Mouse (Mus musculus) sigmoid colon, adult 10 weeks (tissue): ENCODE results near the gene Thbs3. TPM values are rescaled to one million over a fixed set of nuclear protein-coding genes. Genes with fewer than 3 reads are reported as not detected.

Source experiments
- polyA plus RNA-seq: library from polyadenylated mRNA; stranded (reverse); fragments of 350-450 nt; fragmentation: Illumina TruSeq; extraction: RNeasy Lipid Tissue Mini Kit (QIAGEN cat#74804); gene quantifications from one replicate; pipeline ENCODE4 v1.2.3, GENCODE M21; 2014; ENCODE audit warnings: low read depth, low replicate concordance

The Thbs3 gene
- polyA plus RNA-seq: 1.5 TPM

DNA sequence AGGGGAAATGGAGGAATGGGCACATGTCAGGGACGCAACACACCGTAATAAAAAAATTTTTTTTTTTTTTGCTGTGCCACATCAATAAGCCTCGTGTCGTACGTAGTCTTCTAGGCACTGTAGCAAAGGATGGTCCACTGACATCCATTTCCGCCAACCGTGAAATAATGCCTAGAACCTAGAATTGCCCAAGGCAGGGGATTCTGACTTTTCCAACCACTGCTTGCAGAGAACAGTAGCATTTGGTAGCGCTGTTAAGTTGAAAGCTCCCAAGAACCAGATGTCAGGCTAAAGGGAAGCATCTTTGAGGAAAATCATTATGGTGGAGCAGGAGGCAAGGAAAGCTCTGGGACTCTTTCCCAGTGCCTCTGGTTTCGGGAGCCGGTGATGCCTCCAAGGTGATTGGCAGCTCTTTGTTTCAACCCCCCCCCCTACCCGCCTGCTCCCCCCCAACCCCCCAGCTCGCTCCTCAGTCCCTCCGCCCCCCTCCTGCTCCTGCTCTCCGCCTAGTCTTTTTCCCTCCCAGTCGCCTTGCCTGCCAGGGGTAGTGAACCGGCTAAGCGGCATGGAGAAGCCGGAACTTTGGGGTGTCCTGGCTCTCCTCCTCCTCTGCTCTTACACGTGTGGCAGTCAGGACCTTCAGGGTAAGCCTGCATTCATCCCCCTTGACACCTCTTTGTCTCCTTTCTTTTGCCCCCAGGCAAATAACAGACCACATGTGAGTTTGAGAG is at the start of gene Thbs3:
Gene Thbs3 (plus strand): TSS at position 500 of the 731 bp plus-strand sequence.

DNA sequence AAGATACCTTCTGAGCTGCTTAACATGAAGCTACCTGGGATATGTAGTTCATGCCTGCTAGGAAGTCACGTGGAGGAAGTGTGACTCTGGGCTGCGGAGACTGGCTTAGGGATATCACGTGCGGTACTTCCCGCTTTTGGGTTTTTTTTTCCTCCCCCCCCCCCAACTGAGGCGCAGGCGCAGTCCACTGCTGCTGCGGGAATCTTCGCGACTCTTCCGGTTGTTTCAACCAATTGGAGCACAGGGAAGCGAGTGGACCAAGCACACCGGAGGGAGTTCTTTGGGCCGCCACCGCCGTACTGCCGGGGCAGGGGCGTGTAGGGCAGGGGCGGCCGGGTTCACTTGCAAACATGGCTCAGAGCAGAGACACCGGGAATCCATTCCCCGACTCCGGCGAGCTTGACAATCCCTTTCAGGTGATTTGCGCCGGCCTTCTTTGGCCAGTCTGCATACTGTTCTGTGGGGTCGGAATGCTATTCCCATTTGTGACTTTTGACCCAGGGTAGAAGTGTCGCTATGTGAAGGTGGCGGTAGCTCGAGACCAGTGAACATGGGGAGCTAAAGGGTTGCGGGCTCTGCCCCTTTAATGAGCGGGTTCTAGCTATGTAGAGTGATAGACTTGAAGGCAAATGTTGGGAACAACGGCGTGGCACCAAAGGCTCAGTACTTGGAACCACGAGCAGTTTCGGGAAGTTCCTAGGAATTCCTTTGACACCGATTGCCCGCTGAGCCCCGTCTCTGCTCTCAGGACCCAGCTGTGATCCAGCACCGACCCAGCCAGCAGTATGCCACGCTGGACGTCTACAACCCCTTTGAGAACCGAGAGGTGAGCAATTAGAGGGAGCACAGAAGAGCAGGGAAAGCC is 37.5 kb upstream of the Thbs3 start, which contains the start of gene Scamp3:
Gene Scamp3 (plus strand): TSS at position 232 of the 865 bp plus-strand sequence.

DNA sequence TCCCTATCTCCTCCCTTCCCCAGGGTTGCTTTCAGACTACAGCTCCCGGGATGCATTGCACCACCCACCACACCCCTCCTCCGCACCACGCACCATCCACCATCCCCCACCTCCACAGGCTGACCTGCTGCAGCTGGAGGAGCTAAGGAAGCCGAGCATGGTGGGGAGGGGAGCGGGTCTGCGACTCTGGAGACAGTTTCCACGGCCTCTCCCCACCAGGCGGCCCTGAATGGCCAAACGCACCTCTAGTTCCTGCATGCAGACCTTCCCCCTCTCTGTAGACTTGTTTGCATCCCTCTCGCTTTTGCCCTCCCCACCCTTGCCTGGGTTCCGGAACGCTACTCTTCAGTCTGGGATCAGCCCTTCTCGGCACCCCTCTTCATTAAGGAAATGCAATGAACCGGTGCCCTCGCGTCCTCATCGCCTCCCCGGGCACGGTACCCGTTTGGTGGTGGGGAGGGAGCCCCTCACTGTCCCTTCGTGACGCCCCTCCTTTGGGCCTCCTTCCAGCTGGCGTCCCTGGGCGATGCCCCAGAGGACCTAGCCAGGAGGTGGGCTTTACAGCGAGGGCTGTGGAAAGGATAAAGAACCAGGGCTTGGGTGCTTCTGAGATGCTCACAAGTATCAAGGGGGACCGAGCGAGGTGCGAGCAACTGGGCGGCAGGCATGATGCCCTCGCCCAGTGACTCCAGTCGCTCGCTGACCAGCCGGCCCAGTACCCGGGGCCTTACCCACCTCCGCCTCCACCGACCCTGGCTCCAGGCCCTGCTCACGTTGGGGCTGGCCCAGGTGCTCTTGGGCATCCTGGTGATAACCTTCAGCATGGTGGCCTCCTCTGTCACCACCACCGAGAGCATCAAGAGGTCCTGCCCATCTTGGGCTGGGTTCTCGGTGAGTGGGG is 31.7 kb upstream of the Thbs3 start, which contains the start of gene Fam189b:
Gene Fam189b (plus strand): TSS at position 86 of the 901 bp plus-strand sequence.

DNA sequence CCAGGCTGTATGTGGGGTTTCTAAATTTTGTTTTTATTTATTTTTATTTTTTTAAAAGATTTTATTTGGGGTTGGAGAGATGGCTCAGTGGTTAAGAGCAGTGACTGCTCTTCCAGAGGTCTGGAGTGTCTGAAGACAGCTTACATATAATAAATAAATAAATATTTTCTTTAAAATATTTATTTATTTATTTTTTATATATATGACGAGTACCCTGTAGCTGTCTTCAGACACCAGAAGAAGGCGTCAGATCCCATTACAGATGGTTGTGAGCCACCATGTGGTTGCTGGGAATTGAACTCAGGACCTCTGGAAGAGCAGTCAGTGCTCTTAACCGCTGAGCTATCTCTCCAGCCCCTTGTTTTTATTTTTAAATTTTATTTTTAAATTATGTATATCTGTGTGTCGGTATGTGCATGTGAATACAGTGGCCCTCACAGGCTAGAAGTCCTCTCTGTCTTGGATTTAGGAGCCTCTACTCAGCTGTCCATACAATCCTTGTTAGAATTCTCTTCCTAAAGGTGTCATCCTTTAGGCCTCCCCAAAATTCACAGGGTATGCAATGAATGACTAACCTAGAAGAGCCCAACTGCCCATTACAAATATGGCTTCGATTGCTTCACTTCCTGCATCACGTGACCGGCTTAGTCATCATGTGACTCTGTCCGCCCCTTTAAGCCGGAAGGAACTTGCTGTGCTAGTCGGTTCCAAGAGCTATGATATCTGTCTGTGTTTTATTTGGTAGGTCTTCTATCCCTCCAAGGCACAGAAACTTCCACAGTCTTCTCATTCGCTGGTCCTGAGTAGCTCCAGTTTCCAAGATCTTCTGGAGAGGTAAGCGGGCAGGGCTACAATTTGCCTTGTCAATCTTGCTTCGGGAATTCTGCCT is 12.5 kb upstream of the Thbs3 start, which contains the start of gene Gba:
Gene Gba (plus strand): TSS at position 676 of the 889 bp plus-strand sequence.

DNA sequence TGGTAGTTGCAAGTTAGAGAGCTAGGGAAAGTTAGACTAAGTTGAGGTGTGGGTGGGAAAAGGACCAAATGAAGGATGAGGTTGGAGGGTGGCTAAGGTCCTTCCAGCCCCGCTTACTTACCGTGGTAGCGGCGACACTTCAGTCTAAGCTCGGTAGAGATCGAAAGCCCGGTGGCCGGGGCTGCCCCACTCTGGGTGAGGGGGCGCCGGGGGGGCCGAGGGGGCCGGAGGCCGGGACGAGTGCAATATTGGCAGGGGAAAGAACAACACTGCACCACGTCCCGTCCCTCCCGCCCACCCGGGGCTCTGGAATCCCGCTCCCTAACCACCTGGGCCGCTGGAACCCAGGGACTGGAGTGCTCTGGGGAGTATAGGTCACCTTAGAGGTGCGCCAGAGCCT is 11.9 kb downstream of the Thbs3 start, which contains the start of gene Mtx1:
Gene Mtx1 (minus strand): TSS at position 189 of the 400 bp plus-strand sequence.

DNA sequence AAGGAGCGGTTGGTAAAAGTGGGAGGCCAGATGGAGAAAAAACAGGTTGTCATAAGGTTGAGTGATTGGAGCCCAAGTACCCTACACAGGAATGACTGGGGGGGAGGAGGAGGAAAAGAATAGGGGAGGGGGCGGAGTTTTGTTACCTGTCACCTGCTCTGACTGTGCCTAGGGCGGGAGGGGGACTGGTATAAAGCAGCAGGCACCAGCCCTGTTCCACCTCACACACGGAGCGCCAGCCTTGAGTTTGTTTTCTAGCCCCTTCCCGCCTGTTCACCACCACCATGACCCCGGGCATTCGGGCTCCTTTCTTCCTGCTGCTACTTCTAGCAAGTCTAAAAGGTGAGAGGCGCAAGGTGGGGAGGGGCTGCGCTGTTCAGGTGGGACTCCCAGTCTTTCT is 13.9 kb downstream of the Thbs3 start, which contains the start of gene Muc1:
Gene Muc1 (plus strand): TSS at position 222 of the 400 bp plus-strand sequence.

DNA sequence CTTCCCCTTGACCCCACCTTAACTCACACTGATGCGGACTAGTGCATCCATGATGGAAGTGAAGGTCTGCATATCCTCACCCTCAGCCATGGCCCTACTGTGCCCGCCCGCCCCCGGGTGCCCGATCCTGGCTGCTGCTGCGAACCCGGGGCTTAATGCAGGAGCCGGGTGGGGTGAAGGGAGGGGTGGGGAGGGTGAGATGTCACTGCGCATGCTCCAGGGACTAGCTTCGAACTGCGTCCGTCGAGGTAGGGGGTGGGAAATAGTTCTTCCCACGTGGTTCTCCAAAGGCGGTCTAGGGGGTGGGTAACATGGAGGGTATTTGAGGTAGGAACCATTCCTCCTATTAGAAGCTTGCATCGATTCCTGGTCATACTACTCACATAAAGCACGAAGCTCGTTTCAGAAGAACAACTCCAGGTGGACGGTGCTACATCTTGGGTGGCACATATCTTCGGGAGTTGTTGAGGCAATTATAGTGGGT is 30.8 kb downstream of the Thbs3 start, which contains the start of gene Krtcap2:
Gene Krtcap2 (plus strand): TSS at position 279 of the 484 bp plus-strand sequence.

DNA sequence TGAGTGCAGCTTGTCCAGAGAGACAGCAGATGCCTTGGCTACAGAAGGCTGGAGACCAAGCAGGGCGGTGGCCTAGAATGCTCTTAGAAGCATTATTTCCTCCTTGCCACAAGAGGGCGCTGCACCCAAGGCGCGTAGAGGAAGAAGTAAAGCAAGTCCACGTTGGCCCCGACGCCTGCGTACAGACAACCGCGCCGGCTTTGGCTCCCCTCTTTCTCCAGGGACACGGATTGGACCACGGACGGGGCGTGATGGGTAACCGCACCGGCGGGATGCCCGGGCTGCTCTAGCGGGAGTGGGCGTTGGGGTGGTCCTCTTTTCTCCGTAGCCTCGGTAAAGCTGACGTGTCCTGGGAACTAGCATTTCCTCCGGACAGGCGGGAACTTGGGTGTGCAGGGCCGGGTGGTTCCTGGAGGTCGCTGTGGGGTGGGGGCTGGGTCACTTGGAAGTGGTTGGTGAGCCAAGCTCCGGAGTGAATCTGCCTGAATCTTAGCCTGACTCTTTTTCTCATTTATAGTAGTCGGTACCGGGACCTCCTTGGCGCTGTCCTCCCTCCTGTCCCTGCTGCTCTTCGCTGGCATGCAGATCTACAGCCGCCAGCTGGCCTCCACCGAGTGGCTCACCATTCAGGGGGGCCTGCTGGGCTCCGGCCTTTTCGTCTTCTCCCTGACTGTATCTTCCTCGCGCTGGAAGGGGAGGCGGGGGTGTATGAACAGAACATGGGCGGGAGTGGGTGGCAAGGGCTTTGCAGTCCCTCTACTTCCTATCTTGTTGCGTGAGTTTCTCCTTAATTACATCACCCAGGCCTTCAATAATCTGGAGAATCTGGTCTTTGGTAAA is 31.5 kb downstream of the Thbs3 start, which contains the start of gene Trim46:
Gene Trim46 (minus strand): TSS at position 49 of the 840 bp plus-strand sequence.

DNA sequence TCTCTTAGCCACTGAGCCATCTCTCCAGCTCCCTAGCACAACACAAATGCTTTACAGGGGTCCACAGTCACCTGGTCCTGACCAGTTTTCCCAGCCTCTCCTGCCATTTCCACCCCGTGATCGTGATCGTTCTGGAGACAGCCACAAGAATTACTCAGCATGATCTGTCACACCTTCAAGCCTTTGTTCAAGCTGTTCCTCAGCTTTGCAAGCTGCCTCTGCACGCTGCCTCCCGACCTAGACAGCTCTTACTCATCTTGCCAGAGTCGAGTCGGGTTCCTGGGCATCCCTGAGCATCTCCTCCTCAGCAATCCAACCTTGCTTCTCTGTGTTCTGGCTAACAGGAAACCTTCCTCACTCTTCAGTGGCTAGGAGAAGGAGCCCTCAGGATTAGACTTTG is 44.1 kb downstream of the Thbs3 start, which contains the start of gene Dpm3:
Gene Dpm3 (plus strand): TSS at position 283 of the 400 bp plus-strand sequence.

DNA sequence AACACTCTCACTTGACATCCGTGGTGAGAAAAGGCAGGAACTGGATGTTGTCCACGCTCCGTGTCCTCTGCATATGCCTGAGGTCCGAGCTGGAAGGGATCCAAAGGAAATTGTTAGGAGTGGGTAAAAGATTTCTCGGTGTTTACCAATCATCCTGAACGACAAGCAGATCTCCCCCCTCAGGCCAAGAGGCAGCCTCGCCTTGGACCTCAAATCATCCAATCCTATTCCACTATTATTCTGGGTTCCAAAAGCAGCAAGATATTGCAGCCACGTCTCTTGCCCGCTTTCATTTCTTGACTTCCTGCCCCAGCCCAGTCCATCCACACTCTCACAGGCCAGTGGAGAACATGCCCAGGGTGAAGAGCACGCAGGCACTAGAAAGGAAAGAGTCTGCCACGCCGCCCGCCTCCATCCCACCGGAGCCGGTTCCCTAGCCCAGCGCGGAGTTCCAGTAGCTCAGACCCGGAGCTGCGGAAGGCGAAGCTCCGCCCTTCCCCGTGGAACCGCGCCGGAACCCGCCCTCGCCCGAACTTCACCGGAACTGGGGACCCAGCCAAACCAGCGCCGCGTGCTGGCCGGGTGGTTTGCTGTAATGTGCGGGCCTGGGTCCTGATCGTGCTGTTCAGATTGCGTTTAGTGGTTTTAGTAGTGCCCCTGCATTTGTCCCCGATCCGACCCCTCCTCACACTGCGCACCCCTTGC is 55.2 kb downstream of the Thbs3 start, which contains the start of gene Slc50a1:
Gene Slc50a1 (minus strand): TSS at position 520 of the 705 bp plus-strand sequence.

Other genes with a start within 250 kb of the Thbs3 start
- gene Rusc1, start 121.9 kb upstream of the Thbs3 start, polyA plus RNA-seq: 8.9 TPM
- not detected for gene Gm43738, start 114.1 kb upstream of the Thbs3 start, polyA plus RNA-seq
- gene Fdps, start 113.2 kb upstream of the Thbs3 start, polyA plus RNA-seq: 20.9 TPM
- gene Pklr, start 79.0 kb upstream of the Thbs3 start, polyA plus RNA-seq: 22.4 TPM
- gene Hcn3, start 55.0 kb upstream of the Thbs3 start, polyA plus RNA-seq: not detected
- gene Clk2, start 50.4 kb upstream of the Thbs3 start, polyA plus RNA-seq: 19.0 TPM
- gene Scamp3, start 37.7 kb upstream of the Thbs3 start, polyA plus RNA-seq: 10.6 TPM
- 0.76 TPM for gene Fam189b, start 32.0 kb upstream of the Thbs3 start, polyA plus RNA-seq
- 16.0 TPM for gene Gba, start 12.3 kb upstream of the Thbs3 start, polyA plus RNA-seq
- 29.7 TPM for gene Mtx1, start 11.9 kb downstream of the Thbs3 start, polyA plus RNA-seq
- gene Muc1, start 13.9 kb downstream of the Thbs3 start, polyA plus RNA-seq: 5.0 TPM
- 24.4 TPM for gene Krtcap2, start 30.8 kb downstream of the Thbs3 start, polyA plus RNA-seq
- 0.19 TPM for gene Trim46, start 31.1 kb downstream of the Thbs3 start, polyA plus RNA-seq
- not detected for gene Dpm3, start 44.2 kb downstream of the Thbs3 start, polyA plus RNA-seq
- gene Slc50a1, start 55.4 kb downstream of the Thbs3 start, polyA plus RNA-seq: 38.2 TPM
- gene Efna1, start 66.0 kb downstream of the Thbs3 start, polyA plus RNA-seq: 20.5 TPM
- gene Efna3, start 107.8 kb downstream of the Thbs3 start, polyA plus RNA-seq: not detected
- not detected for gene Efna4, start 122.8 kb downstream of the Thbs3 start, polyA plus RNA-seq
- gene Adam15, start 134.8 kb downstream of the Thbs3 start, polyA plus RNA-seq: 14.9 TPM
- gene Dcst2, start 146.8 kb downstream of the Thbs3 start, polyA plus RNA-seq: not detected
- gene Dcst1, start 150.1 kb downstream of the Thbs3 start, polyA plus RNA-seq: 0.35 TPM
- gene Zbtb7b, start 179.6 kb downstream of the Thbs3 start, polyA plus RNA-seq: 11.5 TPM
- 2.4 TPM for gene Lenep, start 187.6 kb downstream of the Thbs3 start, polyA plus RNA-seq
- gene Flad1, start 196.7 kb downstream of the Thbs3 start, polyA plus RNA-seq: 1.6 TPM
- 3.3 TPM for gene Cks1b, start 203.2 kb downstream of the Thbs3 start, polyA plus RNA-seq
- gene Shc1, start 203.3 kb downstream of the Thbs3 start, polyA plus RNA-seq: 33.2 TPM
- gene Pygo2, start 215.0 kb downstream of the Thbs3 start, polyA plus RNA-seq: 7.7 TPM
- 23.5 TPM for gene Pbxip1, start 221.5 kb downstream of the Thbs3 start, polyA plus RNA-seq
- 1.9 TPM for gene Pmvk, start 239.4 kb downstream of the Thbs3 start, polyA plus RNA-seq